Mouse (Mus musculus): ENCODE results near the gene Stx5a.
A peak's percentile ranks its signal among the peaks of the same experiment; 100 is the strongest.

Gene Stx5a

GRCm38 (mm10) chr19:8747368-8747767, 6.2 kb downstream of the Stx5a start:
- no peak for DNase-seq

- no peak for DNase-seq
Measured at GRCm38 (mm10) chr19:8755652-8756051, 14.4 kb downstream of the Stx5a start.

GRCm38 (mm10) chr19:8756635-8757387, 15.6 kb downstream of the Stx5a start, which contains the start of gene Nxf1:
Gene Nxf1, plus strand, starts transcription at chr19:8757073.
- DNase-seq: peak; percentile 89

- DNase-seq: no peak
Measured at GRCm38 (mm10) chr19:8757471-8757998, 16.3 kb downstream of the Stx5a start.

- DNase-seq: no peak
Measured at GRCm38 (mm10) chr19:8758899-8759298, 17.7 kb downstream of the Stx5a start.

GRCm38 (mm10) chr19:8760757-8761156, 19.5 kb downstream of the Stx5a start:
- no peak for DNase-seq

GRCm38 (mm10) chr19:8763276-8763675, 22.1 kb downstream of the Stx5a start:
- no peak for DNase-seq

- DNase-seq: no peak
Measured at GRCm38 (mm10) chr19:8765562-8765961, 24.3 kb downstream of the Stx5a start.

- peak; percentile 71 for DNase-seq
Measured at GRCm38 (mm10) chr19:8770567-8771270, 29.5 kb downstream of the Stx5a start, which contains the start of gene Tmem223. Gene Tmem223, plus strand, starts transcription at chr19:8770996.

- DNase-seq: no peak
Measured at GRCm38 (mm10) chr19:8772996-8773395, 31.8 kb downstream of the Stx5a start.

- no peak for DNase-seq
Measured at GRCm38 (mm10) chr19:8773409-8773808, 32.2 kb downstream of the Stx5a start.

GRCm38 (mm10) chr19:8774086-8774835, 33.0 kb downstream of the Stx5a start, which contains the start of gene Tmem179b:
Gene Tmem179b, minus strand, starts transcription at chr19:8774467.
- DNase-seq: peak; percentile 96

GRCm38 (mm10) chr19:8774951-8775421, 33.8 kb downstream of the Stx5a start:
- DNase-seq: no peak

- DNase-seq: peak; percentile 88
Measured at GRCm38 (mm10) chr19:8786008-8786781, 45.0 kb downstream of the Stx5a start, which contains the start of gene Taf6l. Gene Taf6l, minus strand, starts transcription at chr19:8786417.

- DNase-seq: no peak
Measured at GRCm38 (mm10) chr19:8788521-8788920, 47.3 kb downstream of the Stx5a start.

GRCm38 (mm10) chr19:8789171-8789570, 48.0 kb downstream of the Stx5a start:
- DNase-seq: no peak

GRCm38 (mm10) chr19:8790171-8790570, 49.0 kb downstream of the Stx5a start:
- no peak for DNase-seq

GRCm38 (mm10) chr19:8798264-8798946, 57.2 kb downstream of the Stx5a start, which contains the start of gene Polr2g:
Gene Polr2g, minus strand, starts transcription at chr19:8798577.
- peak; percentile 86 for DNase-seq

GRCm38 (mm10) chr19:8798947-8799315, 57.7 kb downstream of the Stx5a start:
- DNase-seq: no peak

- DNase-seq: peak; percentile 94
Measured at GRCm38 (mm10) chr19:8802130-8802821, 61.1 kb downstream of the Stx5a start, which contains the start of gene Zbtb3. Gene Zbtb3, plus strand, starts transcription at chr19:8802555.
